Mouse (Mus musculus): Measurements from ENCODE around the gene Zfx. TPM values are rescaled to one million over a fixed set of nuclear protein-coding genes. Genes with fewer than 3 reads are reported as not detected.
A peak's percentile ranks its signal among the peaks of the same experiment; 100 is the strongest.

Zfx gene
- total RNA-seq, 1 experiment from 2014 or later = 39.4 TPM

DNA sequence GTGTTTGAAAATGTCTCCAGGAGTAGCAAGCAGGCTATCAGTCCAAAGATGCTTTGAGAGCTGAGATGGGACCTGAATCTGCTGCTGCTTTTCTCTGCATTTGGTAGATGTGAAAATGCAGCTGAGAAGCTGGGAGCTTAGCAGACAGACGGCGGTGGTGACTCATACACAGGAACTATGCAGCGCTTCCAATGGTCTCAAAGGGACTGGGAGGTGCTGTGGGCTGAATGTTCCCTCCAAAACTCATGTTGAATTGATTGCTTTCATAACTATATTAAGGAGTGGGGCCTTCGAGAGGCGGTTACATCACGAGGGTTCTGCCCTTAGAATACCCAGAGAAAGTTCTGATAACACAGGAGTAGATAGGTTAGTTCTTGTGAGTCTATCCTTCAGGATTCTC lies 62.3 kb downstream of the Zfx start:
- peak; percentile 8 for DNase-seq

GRCm38 (mm10) chrX:94060751-94061150 lies 62.8 kb downstream of the Zfx start:
- DNase-seq = no peak

DNA sequence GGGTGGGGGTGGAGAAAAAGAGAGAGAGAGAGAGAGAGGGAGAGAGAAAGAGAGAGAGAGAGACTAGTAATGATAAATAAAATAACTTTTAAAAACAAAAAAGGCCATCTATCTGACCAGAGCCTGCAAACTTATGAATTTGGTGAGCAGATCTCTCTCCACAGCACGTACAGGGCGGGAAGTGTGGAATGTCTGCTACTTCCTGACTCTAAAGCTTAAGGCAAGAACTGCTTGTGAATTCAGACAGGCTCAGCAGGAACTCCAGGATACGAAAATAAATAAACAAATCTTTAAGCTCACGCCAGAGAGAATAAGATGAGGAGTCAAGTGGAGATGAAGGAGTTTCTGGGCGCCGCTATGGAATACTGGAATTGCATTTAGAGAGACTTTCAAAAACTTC lies 64.8 kb downstream of the Zfx start:
- DNase-seq = no peak

DNA sequence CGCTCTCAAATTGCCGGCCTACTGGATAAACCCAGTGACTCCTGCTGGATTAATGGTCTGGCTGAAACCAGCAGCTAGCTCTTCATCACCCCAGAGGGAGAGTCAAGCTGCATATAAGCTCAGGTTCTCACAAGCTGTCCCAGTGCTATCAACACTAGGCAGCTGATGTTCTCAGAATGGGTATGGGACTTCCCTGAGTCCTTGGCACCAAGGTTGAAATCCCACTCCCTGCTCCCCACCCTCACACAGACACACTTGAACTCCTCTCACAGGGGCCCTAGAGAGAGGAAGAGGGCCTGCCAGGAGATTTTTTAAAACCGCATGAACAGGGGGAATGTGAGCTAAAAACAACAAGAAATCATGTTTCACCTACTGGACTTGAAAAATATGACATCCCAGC lies 74.5 kb downstream of the Zfx start:
- no peak for DNase-seq

DNA sequence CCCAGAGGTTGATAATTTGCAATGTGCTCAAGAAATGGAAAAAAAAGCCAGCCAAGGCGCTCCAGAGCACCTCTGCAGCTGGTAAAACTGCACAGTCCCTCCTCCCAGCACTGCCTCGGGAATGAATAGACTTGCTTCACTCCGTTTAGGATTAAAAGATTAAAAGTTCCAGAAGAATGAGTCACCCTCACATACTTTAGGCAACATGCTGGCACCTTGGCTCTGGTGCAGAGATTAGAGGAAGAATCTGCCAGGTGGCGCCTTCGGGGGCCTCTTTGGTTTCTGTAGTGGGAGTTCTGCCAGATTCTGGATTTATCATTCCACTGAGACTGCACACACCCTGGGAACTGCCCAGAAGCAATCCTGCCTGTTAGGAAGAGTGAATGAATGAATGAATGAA lies 75.5 kb downstream of the Zfx start:
- no peak for DNase-seq

DNA sequence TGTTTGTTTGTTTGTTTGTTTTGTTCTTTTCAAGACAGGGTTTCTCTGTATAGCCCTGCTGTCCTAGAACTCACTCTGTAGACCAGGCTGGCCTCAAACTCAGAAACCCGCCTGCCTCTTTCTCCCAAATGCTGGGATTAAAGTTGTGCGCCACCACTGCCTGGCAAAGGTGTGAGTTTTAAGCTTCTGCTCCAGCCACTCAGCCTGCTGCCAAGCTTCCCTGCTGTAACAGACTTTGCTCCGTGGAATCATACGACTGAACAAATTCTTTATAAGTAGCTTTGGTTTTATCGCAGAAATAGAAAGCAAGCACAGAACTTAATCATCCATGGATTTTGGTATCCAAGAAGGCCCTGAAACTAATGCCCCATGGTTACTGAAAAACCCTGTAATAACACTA lies 76.1 kb downstream of the Zfx start:
- DNase-seq = no peak

DNA sequence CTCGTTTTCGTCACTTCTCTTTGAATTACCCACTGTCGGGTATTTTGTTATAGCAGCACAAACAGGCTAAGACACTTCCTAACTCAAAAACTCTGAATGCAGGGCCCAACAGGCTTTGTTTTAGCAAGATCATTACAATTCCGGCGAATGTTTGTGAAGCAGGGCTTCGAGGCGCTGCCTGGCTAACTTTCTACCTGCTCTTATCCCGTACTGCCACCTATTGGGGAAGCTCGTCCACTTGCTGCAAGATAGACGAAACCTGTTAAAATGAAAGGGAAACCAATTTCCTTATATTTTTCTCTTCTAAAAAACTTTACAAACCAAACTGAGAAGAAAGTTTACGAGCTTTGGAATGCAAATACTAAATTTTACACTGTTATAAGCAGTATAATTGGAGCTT lies 90.6 kb downstream of the Zfx start:
- peak; percentile 21 for DNase-seq

GRCm38 (mm10) chrX:94030081-94030480 lies 93.4 kb downstream of the Zfx start:
- no peak for DNase-seq

Other genes starting within 250 kb of the Zfx start
- gene AU015836, start 155.0 kb downstream of the Zfx start, total RNA-seq (2021) = not detected in 2 replicates
- 155 and 188 TPM in 2 replicates for gene Eif2s3x, start 89.2 kb upstream of the Zfx start, total RNA-seq (2021)
- gene Klhl15, start 110.9 kb upstream of the Zfx start, total RNA-seq (2021) = 14.9 and 21.8 TPM in 2 replicates
- gene Fam90a1b, start 243.1 kb upstream of the Zfx start, total RNA-seq (2021) = not detected in 2 replicates
- 45.8 and 49.6 TPM in 2 replicates for gene Apoo, start 243.4 kb upstream of the Zfx start, total RNA-seq (2021)